Mouse (Mus musculus) liver, embryonic 14.5 days (tissue): ENCODE data around the gene Atp12a.

ENCODE experiments used
- CTCF ChIP-seq: IDR thresholded peaks from 2 replicates; pipeline ENCODE4 v1.5.1; 2016; ENCODE audit warnings: antibody characterized with exemption, low read depth, control low read depth
- EP300 ChIP-seq: IDR thresholded peaks from 2 replicates; pipeline ENCODE4 v1.6.1; 2016; ENCODE audit warnings: antibody characterized with exemption, low read depth

DNA sequence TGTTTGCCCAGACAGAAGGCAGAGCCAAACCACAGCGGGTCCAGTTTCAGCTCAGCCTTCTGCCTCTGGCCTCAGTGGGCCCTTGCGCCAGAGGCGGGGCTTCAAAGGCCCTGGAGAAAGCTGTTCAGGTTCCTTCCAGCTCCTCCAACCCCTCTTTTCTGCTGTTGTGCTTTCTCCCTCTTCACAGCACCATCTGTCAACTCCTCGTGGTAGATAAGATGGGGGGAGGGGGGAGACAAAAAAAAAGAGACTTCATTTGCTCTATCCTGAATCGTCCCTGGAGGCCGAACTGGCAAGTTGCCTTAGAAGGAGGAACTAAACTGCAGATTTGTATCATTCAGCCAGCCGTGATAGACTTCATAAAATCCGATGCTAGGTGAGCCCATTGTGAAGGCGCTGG, 27.8 kb upstream of the Atp12a start:
- TF ChIP-seq CTCF: no peak
- no peak for TF ChIP-seq EP300
